Mouse (Mus musculus): ENCODE results near the gene Ireb2. TPM values are rescaled to one million over a fixed set of nuclear protein-coding genes. Genes with fewer than 3 reads are reported as not detected.
A peak's percentile ranks its signal among the peaks of the same experiment; 100 is the strongest.
"Not testable (repeated sequence)": the region's sequence is repeated elsewhere in the genome, so short reads cannot be mapped to it uniquely, and the experiment has no call there.

The Ireb2 gene
- total and polyA plus RNA-seq, 2 experiments from 2014 or later = 18.5 to 38.5 TPM

DNA sequence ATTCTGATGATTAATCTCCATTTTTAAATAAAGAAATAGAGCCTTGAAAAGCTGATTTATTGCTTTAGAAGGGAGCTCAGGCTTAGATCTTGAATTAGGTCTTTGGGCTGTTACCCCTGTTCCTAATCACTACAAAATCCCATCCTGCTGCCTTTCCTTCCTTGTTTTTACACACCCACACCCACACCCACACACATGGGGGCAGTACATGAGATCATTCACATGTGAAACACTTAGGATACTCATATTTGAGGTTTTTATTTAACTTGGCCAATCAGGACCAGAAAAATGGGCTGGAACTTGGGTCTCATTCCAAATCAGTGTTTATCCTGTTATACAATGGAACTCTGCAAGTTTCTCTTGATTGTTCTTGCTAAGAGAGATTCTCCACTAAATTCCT is 85.9 kb downstream of the Ireb2 start:
- DNase-seq (ENCODE audit: low spot score) (no peak), ATAC-seq (ENCODE audit: low FRiP score) (no peak)
- peaks cover 8% of the 10 kb centered on the region; the same call in 1 of the 2 replicates for H3K4me1 ChIP-seq (ENCODE audit: insufficient read depth, low read length)
- H3K27me3 ChIP-seq (ENCODE audit: insufficient read depth, low read length) = no peaks in the 10 kb centered on the region
- TF ChIP-seq CTCF (IDR thresholded peaks at IDR 0.05) = no peak
- no peak overlapping the region for H3K4me3 ChIP-seq (ENCODE audit: low read depth, low read length)
- no peak overlapping the region for H3K27ac ChIP-seq (ENCODE audit: low read depth, low read length)
- H3K4me2 ChIP-seq (ENCODE audit: low read depth, low read length, poor library complexity, severe bottlenecking) = no peak overlapping the region
- H3K36me3 ChIP-seq (ENCODE audit: insufficient read depth, low read length) = peaks cover 13% of the 10 kb centered on the region
- H3K9ac ChIP-seq (replicated peaks; ENCODE audit: low read length, poor library complexity, severe bottlenecking) = no peak overlapping the region
- H3K9me3 ChIP-seq (ENCODE audit: low read length) = no peaks in the 10 kb centered on the region

DNA sequence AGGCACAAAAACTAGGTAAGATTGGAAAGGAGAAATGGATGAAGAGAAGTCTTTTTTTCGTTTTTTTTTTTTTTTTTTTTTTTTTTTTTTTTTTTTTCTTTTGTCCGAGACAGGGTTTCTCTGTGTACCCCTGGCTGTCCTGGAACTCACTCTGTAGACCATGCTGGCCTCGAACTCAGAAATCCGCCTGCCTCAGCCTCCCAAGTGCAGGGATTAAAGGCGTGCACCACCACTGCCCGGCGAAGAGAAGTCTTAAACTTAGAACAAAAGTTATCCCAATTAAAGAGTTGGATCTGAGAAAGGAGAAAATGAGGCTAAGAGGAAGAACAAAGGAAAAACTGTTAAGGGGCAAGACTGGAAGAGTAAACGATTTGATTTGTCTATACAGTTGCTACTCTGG is 86.6 kb downstream of the Ireb2 start:
- peak overlapping the region; percentile 81 for H3K4me3 ChIP-seq (ENCODE audit: low read depth, low read length)
- H3K36me3 ChIP-seq (ENCODE audit: insufficient read depth, low read length) = peaks cover 13% of the 10 kb centered on the region
- not testable (repeated sequence) for DNase-seq (ENCODE audit: low spot score); ATAC-seq (ENCODE audit: low FRiP score); H3K27me3 ChIP-seq (ENCODE audit: insufficient read depth, low read length); H3K9me3 ChIP-seq (ENCODE audit: low read length); H3K9ac ChIP-seq (replicated peaks; ENCODE audit: low read length, poor library complexity, severe bottlenecking); H3K4me1 ChIP-seq (ENCODE audit: insufficient read depth, low read length)
- 49% methylated on average over 8 of the region's 8 CpGs for WGBS
- H3K4me2 ChIP-seq (ENCODE audit: low read depth, low read length, poor library complexity, severe bottlenecking) = peak overlapping the region; percentile 56
- peak overlapping the region; percentile 92 for H3K27ac ChIP-seq (ENCODE audit: low read depth, low read length)

DNA sequence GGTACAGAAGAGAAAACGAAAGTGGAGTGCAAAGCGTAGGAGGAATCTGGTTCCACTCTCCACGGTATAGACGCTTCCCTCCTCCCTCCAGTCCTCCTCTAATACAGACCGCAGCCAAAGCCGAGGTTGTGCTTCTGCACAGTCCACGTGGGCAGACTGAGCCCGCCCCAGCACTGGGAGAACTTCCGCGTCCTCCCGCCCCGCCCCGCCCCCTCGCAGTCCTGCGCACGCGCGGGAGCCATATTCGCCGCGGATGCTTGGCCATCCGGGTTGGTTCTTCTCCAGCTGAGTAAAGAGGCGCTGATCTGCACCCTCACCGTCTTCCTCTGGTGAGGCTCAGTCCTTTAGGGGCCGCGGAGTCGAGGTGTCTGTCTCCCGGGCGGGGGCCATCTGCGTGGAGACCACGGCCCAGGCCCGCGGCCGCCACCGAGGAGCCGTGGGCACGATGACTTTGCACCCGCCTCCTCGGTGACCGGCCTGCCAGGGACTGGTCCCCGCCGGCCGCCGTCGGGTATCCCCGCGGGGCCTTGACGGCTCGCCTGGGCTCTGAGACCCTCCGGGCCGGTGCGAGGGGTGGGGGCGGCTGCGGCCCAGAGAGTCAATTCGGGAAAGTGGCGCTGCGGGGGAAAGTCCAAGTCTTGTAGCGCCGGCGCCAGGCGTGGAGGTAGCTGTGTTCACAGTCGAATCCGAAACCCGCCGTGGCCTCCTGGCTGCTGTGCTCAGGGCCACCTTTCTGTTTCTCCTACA is 87.2 kb downstream of the Ireb2 start, which contains the start of the genes Psma4 and AY074887:
TSS of gene Psma4 (plus strand) at position 216 of the 747 bp plus-strand sequence.
TSS of gene AY074887 (minus strand) at position 424 of the 747 bp plus-strand sequence.
- ATAC-seq (ENCODE audit: low FRiP score) = peak; percentile 99
- Histone ChIP-seq H3K9ac (replicated peaks; ENCODE audit: low read length, poor library complexity, severe bottlenecking) (peak within 1 kb of the TSS; percentile 77), H3K4me1 (ENCODE audit: insufficient read depth, low read length) (peaks cover 8% of the 10 kb centered on the region; the same call in 1 of the 2 replicates), H3K9me3 (ENCODE audit: low read length) (no peaks in the 10 kb centered on the region), H3K4me3 (ENCODE audit: low read depth, low read length) (peak within 1 kb of the TSS; percentile 81), H3K27me3 (ENCODE audit: insufficient read depth, low read length) (no peaks in the 10 kb centered on the region), H3K4me2 (ENCODE audit: low read depth, low read length, poor library complexity, severe bottlenecking) (peak within 1 kb of the TSS; percentile 56), H3K27ac (ENCODE audit: low read depth, low read length) (peak within 1 kb of the TSS; percentile 92), H3K36me3 (ENCODE audit: insufficient read depth, low read length) (peaks cover 19% of the 10 kb centered on the region)
- no peak; the same call in 1 of the 2 replicates for TF ChIP-seq CTCF (IDR thresholded peaks at IDR 0.05)
- WGBS = under 1% methylated on average over 60 of the region's 65 CpGs
- DNase-seq (ENCODE audit: low spot score) = peak; percentile 95

- no peak for TF ChIP-seq CTCF (IDR thresholded peaks at IDR 0.05)
- 97% methylated on average over 4 of the region's 4 CpGs for WGBS
Observed at GRCm38 (mm10) chr9:54961059-54961458, 97.5 kb downstream of the Ireb2 start.

More at GRCm38 (mm10) chr9:54961059-54961458, 97.5 kb downstream of the Ireb2 start:
- H3K4me1 ChIP-seq (ENCODE audit: insufficient read depth, low read length) = no peaks in the 10 kb centered on the region
- H3K27ac ChIP-seq (ENCODE audit: low read depth, low read length) = no peak overlapping the region
- DNase-seq (ENCODE audit: low spot score) = no peak
- no peaks in the 10 kb centered on the region for H3K27me3 ChIP-seq (ENCODE audit: insufficient read depth, low read length)
- no peaks in the 10 kb centered on the region for H3K9me3 ChIP-seq (ENCODE audit: low read length)
- H3K4me2 ChIP-seq (ENCODE audit: low read depth, low read length, poor library complexity, severe bottlenecking) = no peak overlapping the region
- no peak for ATAC-seq (ENCODE audit: low FRiP score)
- H3K36me3 ChIP-seq (ENCODE audit: insufficient read depth, low read length) = peaks cover 33% of the 10 kb centered on the region
- no peak overlapping the region for H3K9ac ChIP-seq (replicated peaks; ENCODE audit: low read length, poor library complexity, severe bottlenecking)
- H3K4me3 ChIP-seq (ENCODE audit: low read depth, low read length) = no peak overlapping the region

Other genes with a start within 250 kb of the Ireb2 start
- gene Acsbg1, start 201.9 kb upstream of the Ireb2 start, total RNA-seq (2014; rRNA removed) = 54.7 and 69.9 TPM in 2 replicates
- gene Acsbg1, start 201.9 kb upstream of the Ireb2 start, polyA plus RNA-seq (2015; fragmentation: Nextera tagmentation; extraction: Ambion mirVana) = 42.8 and 49.7 TPM in 2 replicates
- gene Dnaja4, start 164.9 kb upstream of the Ireb2 start, total RNA-seq (2014; rRNA removed) = 5.4 and 7.7 TPM in 2 replicates
- 6.7 and 8.0 TPM in 2 replicates for gene Dnaja4, start 164.9 kb upstream of the Ireb2 start, polyA plus RNA-seq (2015; fragmentation: Nextera tagmentation; extraction: Ambion mirVana)
- 43.7 and 47.3 TPM in 2 replicates for gene Wdr61, start 129.3 kb upstream of the Ireb2 start, total RNA-seq (2014; rRNA removed)
- gene Wdr61, start 129.3 kb upstream of the Ireb2 start, polyA plus RNA-seq (2015; fragmentation: Nextera tagmentation; extraction: Ambion mirVana) = 83.9 and 86.3 TPM in 2 replicates
- 18.4 and 20.4 TPM in 2 replicates for gene Crabp1, start 99.0 kb upstream of the Ireb2 start, total RNA-seq (2014; rRNA removed)
- 26.3 and 33.1 TPM in 2 replicates for gene Crabp1, start 99.0 kb upstream of the Ireb2 start, polyA plus RNA-seq (2015; fragmentation: Nextera tagmentation; extraction: Ambion mirVana)
- 1.4 and 2.5 TPM in 2 replicates for gene Hykk, start 53.5 kb downstream of the Ireb2 start, total RNA-seq (2014; rRNA removed)
- 1.2 and 1.3 TPM in 2 replicates for gene Hykk, start 53.5 kb downstream of the Ireb2 start, polyA plus RNA-seq (2015; fragmentation: Nextera tagmentation; extraction: Ambion mirVana)
- 188 and 640 TPM in 2 replicates for gene Psma4, start 87.0 kb downstream of the Ireb2 start, total RNA-seq (2014; rRNA removed)
- 231 and 243 TPM in 2 replicates for gene Psma4, start 87.0 kb downstream of the Ireb2 start, polyA plus RNA-seq (2015; fragmentation: Nextera tagmentation; extraction: Ambion mirVana)
- not detected in 2 replicates for gene AY074887, start 87.2 kb downstream of the Ireb2 start, total RNA-seq (2014; rRNA removed)
- 0.53 and 1.2 TPM in 2 replicates for gene AY074887, start 87.2 kb downstream of the Ireb2 start, polyA plus RNA-seq (2015; fragmentation: Nextera tagmentation; extraction: Ambion mirVana)
- gene Chrna5, start 117.1 kb downstream of the Ireb2 start, total RNA-seq (2014; rRNA removed) = 3.1 and 3.8 TPM in 2 replicates
- 1.8 and 2.1 TPM in 2 replicates for gene Chrna5, start 117.1 kb downstream of the Ireb2 start, polyA plus RNA-seq (2015; fragmentation: Nextera tagmentation; extraction: Ambion mirVana)
- 9.6 and 12.1 TPM in 2 replicates for gene Chrna3, start 162.8 kb downstream of the Ireb2 start, total RNA-seq (2014; rRNA removed)
- gene Chrna3, start 162.8 kb downstream of the Ireb2 start, polyA plus RNA-seq (2015; fragmentation: Nextera tagmentation; extraction: Ambion mirVana) = 15.8 and 16.5 TPM in 2 replicates
- gene Chrnb4, start 185.0 kb downstream of the Ireb2 start, total RNA-seq (2014; rRNA removed) = 2.0 and 5.0 TPM in 2 replicates
- gene Chrnb4, start 185.0 kb downstream of the Ireb2 start, polyA plus RNA-seq (2015; fragmentation: Nextera tagmentation; extraction: Ambion mirVana) = 2.4 and 2.5 TPM in 2 replicates